Mouse (Mus musculus): ENCODE measurements around the gene Kctd3. TPM values are rescaled to one million over a fixed set of nuclear protein-coding genes. Genes with fewer than 3 reads are reported as not detected.

Kctd3 gene
- 87.2 and 91.9 TPM in 2 replicates for polyA plus RNA-seq (2012; rRNA removed)

DNA sequence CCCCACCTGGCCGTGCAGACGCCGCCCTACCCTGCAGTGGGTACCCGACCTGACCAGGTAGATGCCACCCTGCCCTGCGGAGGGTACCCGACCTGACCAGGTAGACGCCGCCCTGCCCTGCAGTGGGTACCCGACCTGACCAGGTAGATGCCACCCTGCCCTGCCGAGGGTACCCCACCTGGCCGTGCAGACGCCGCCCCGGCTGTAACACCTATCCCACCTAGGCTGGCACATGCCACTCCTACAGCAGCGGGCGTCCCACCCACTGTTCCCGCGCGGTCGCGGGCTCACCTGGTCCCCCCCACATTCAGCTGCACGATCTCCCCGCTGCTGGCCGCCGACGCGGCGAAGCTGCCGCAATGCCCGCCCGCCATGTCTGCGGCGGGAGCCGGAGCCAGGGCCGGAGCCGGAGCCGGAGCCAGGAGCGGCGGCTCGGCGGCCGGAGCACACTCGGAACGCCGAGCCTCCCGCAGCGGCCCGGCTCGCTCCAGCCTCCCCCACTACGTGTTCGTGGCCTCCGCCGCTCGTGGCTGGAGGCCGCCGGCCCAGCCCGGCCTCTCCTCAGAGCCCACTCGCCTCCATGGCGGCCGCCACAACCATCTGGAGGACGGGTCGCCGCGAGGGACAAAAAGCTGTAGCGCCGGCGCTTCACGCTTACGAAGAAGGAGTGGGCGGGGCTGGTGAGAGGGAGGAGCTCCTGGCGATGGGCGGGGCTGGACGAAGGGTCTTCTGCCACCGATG lies at the start of gene Kctd3:
TSS of gene Kctd3 (minus strand) at position 603 of the 741 bp plus-strand sequence.
- Histone ChIP-seq H3K27ac (ENCODE audit: insufficient read depth, low read length) (peak within 1 kb of the TSS; percentile 68), H3K4me3 (ENCODE audit: insufficient read depth, low read length) (peak within 1 kb of the TSS; percentile 87), H3K4me1 (ENCODE audit: control insufficient read depth, insufficient read depth, low read length) (peaks cover 11% of the 10 kb centered on the region)
- TF ChIP-seq CTCF (IDR thresholded peaks at IDR 0.05; ENCODE audit: extremely low read depth, insufficient read depth, low read length) (no peak), POLR2A (IDR thresholded peaks at IDR 0.05; ENCODE audit: extremely low read depth, insufficient read depth, low read length) (peak; percentile 57; the same call in 1 of the 2 replicates)

DNA sequence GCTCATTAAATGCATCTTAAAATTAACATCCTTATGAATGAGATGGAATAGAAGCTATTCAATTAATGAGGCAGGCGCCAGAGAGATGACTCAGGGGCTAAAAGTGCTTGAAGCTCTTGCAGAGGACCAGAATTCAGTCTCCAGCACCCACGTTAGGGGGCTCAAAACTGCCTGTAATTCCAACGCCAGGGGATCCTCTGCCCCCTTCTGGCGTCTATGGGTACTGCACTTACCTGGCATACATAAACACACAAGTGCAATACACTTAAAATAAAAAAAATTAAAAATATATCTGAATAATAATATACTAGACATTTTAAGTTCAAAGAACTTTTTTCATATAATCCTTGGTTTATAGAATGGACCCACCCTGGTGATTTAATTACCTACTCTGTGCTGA lies 49.8 kb upstream of the Kctd3 start:
- Histone ChIP-seq H3K4me1 (ENCODE audit: control insufficient read depth, insufficient read depth, low read length) (peaks cover 5% of the 10 kb centered on the region), H3K4me3 (ENCODE audit: insufficient read depth, low read length) (no peak overlapping the region), H3K27ac (ENCODE audit: insufficient read depth, low read length) (no peak overlapping the region)
- TF ChIP-seq CTCF (IDR thresholded peaks at IDR 0.05; ENCODE audit: extremely low read depth, insufficient read depth, low read length) (no peak), POLR2A (IDR thresholded peaks at IDR 0.05; ENCODE audit: extremely low read depth, insufficient read depth, low read length) (no peak)

DNA sequence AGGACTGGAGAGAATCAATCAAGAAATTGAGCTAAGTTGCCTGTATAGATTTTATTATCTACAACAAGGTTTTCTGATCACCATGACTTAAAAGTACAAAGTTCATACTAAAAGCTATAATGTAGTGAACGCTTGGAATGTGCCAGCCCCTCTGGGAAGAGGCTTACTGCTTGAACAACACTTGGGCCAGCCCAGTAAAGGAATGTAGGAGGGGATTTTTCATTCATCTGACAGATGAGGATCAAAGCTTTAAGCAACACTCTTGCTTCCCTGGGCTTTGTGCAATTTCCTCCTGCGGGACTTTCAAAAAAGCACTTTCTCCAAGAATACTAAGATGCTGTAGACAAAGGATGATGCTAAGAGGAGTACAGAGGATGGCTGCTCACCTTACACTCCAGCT lies 48.3 kb upstream of the Kctd3 start:
- Histone ChIP-seq H3K4me1 (ENCODE audit: control insufficient read depth, insufficient read depth, low read length) (peaks cover 5% of the 10 kb centered on the region), H3K27ac (ENCODE audit: insufficient read depth, low read length) (no peak overlapping the region), H3K4me3 (ENCODE audit: insufficient read depth, low read length) (no peak overlapping the region)
- TF ChIP-seq POLR2A (IDR thresholded peaks at IDR 0.05; ENCODE audit: extremely low read depth, insufficient read depth, low read length) (no peak), CTCF (IDR thresholded peaks at IDR 0.05; ENCODE audit: extremely low read depth, insufficient read depth, low read length) (no peak)

DNA sequence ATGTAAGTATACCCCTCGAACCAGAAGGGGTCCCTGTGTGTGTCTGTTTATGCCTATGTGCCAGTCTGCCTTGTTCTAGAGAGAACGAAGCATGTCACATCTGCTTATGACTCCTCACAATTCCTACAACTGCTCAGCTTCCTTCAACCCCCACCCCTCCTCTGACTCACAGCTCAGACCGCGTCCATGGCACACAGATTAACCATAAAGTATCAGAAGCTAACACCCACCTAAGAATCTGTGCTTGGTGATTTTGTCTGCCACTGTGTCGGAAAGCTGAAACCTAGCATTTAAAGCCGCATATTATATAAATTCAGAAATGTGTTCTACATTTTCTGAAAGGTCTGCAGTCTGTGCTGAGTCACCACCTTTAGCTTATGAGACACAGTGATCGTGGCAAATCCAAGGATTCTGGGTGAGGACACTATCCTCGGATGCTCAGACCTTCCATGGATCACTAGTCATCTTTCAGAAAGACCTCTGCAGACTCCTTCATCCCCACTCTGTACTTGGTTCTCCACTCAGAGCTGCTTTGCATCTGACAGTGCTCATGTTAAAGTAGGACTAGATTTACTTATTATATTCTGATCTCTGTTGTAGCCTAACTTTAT lies 47.4 kb upstream of the Kctd3 start:
- no peak overlapping the region for H3K4me3 ChIP-seq (ENCODE audit: insufficient read depth, low read length)

DNA sequence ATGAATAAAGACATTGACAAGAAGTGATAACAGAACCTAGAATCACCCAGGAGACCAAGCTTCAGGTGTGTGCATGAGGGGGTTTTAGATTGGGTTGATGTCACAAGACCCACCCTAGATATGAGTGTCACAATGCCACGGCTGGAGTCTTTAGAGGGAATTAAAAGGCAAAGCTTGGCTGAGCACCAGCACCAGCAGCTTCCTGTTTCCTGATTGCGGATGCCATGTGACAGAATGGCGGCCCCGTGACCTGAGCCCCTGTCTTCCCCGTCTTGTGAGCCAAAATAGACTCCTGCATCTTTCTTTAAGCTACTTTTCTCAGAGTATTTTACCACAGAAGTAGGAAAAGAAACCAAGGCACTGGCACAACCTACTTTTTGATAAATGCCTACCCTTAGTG lies 46.5 kb upstream of the Kctd3 start:
- H3K27ac ChIP-seq (ENCODE audit: insufficient read depth, low read length), result no peak overlapping the region
- H3K4me3 ChIP-seq (ENCODE audit: insufficient read depth, low read length), result no peak overlapping the region
- peaks cover 5% of the 10 kb centered on the region for H3K4me1 ChIP-seq (ENCODE audit: control insufficient read depth, insufficient read depth, low read length)
- no peak for TF ChIP-seq CTCF (IDR thresholded peaks at IDR 0.05; ENCODE audit: extremely low read depth, insufficient read depth, low read length)
- TF ChIP-seq POLR2A (IDR thresholded peaks at IDR 0.05; ENCODE audit: extremely low read depth, insufficient read depth, low read length), result no peak

More for the DNA sequence above, 47.4 kb upstream of the Kctd3 start:
- no peak for TF ChIP-seq CTCF (IDR thresholded peaks at IDR 0.05; ENCODE audit: extremely low read depth, insufficient read depth, low read length)
- no peak for TF ChIP-seq POLR2A (IDR thresholded peaks at IDR 0.05; ENCODE audit: extremely low read depth, insufficient read depth, low read length)
- no peak overlapping the region for H3K27ac ChIP-seq (ENCODE audit: insufficient read depth, low read length)
- peaks cover 5% of the 10 kb centered on the region for H3K4me1 ChIP-seq (ENCODE audit: control insufficient read depth, insufficient read depth, low read length)

DNA sequence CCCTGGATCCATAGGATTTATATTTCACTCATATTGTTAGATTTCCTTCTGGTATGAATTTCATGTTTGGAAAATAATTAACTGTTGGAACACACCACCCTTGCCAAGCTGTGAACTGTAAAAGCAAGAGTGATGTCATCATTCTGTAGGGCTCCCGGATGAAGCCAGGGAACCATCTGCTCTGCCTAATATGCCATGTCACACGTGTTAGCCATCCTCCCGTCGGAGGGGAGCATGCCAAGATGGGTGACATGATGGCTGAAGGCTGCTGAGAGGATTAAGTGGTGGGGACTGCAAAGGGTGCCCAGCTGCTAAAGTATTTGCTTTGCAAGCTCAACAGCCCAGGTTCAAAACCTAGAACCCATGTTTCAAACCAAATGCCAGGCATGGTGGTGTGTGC lies 44.5 kb upstream of the Kctd3 start:
- Histone ChIP-seq H3K27ac (ENCODE audit: insufficient read depth, low read length) (no peak overlapping the region), H3K4me1 (ENCODE audit: control insufficient read depth, insufficient read depth, low read length) (peaks cover 5% of the 10 kb centered on the region), H3K4me3 (ENCODE audit: insufficient read depth, low read length) (no peak overlapping the region)
- no peak for TF ChIP-seq POLR2A (IDR thresholded peaks at IDR 0.05; ENCODE audit: extremely low read depth, insufficient read depth, low read length)
- TF ChIP-seq CTCF (IDR thresholded peaks at IDR 0.05; ENCODE audit: extremely low read depth, insufficient read depth, low read length), result no peak

DNA sequence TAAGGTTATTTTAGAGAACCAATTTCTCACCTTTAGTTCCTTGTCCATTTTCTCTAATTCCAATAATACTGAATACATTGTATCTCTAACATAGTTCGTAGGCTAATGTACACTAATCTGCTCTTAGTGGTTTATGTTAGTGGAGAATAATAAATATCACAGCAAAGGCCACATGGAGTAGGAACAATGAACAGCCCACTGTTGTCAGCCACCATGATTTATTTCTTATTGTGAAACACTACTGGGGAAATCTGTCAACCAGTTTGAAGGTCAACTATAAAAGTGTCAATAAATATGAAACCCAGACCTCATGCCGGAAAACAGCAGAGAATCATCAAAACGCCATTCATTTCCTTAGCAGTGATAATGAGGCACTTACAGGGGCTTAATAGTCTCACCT lies 42.5 kb upstream of the Kctd3 start:
- Histone ChIP-seq H3K4me1 (ENCODE audit: control insufficient read depth, insufficient read depth, low read length) (peaks cover 4% of the 10 kb centered on the region), H3K27ac (ENCODE audit: insufficient read depth, low read length) (no peak overlapping the region), H3K4me3 (ENCODE audit: insufficient read depth, low read length) (no peak overlapping the region)
- TF ChIP-seq CTCF (IDR thresholded peaks at IDR 0.05; ENCODE audit: extremely low read depth, insufficient read depth, low read length), result no peak

DNA sequence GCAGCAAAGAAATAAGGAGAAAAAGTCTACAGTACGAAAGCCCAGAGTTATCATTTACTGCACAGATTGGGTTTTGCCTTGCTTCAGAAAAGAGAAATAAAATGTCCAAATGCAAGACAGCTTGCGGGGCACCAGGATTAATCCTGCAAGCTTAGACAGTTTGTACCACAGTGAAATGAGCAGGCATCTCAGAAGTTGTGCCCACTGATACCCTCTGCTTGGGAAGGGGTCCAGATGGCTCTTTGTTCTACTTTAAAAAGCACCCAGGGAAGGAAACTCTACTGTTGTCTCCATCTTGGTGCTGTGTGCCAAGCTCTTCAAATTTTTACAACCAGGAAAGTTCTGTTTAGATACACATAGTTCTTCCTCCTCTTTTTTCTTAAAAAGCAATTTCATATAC lies 40.7 kb upstream of the Kctd3 start:
- no peak overlapping the region for H3K27ac ChIP-seq (ENCODE audit: insufficient read depth, low read length)
- H3K4me1 ChIP-seq (ENCODE audit: control insufficient read depth, insufficient read depth, low read length), result no peaks in the 10 kb centered on the region
- no peak for TF ChIP-seq POLR2A (IDR thresholded peaks at IDR 0.05; ENCODE audit: extremely low read depth, insufficient read depth, low read length)
- TF ChIP-seq CTCF (IDR thresholded peaks at IDR 0.05; ENCODE audit: extremely low read depth, insufficient read depth, low read length), result no peak
- H3K4me3 ChIP-seq (ENCODE audit: insufficient read depth, low read length), result no peak overlapping the region

DNA sequence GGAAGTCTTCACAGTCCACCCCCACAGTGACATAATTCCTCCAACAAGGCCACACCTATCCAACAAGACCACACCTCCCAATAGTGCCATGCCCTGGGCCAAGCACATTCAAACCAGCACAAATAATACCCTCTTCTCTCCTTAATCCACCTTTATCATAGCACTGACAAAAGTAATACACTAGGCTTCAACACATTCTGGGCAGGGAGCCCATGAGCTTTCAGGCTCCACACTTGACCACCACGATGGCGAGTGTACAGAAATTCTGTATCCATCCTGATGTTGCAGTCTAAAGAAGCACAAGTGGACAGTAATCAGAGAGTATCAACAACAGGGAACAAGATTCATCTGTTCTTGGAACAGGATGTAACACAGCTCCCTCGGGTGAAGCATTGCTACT lies 40.3 kb upstream of the Kctd3 start:
- Histone ChIP-seq H3K4me3 (ENCODE audit: insufficient read depth, low read length) (no peak overlapping the region), H3K4me1 (ENCODE audit: control insufficient read depth, insufficient read depth, low read length) (no peaks in the 10 kb centered on the region), H3K27ac (ENCODE audit: insufficient read depth, low read length) (0 out of 2 replicates have a peak overlapping the region, but pooled peaks have one; percentile 21)
- no peak for TF ChIP-seq POLR2A (IDR thresholded peaks at IDR 0.05; ENCODE audit: extremely low read depth, insufficient read depth, low read length)
- no peak for TF ChIP-seq CTCF (IDR thresholded peaks at IDR 0.05; ENCODE audit: extremely low read depth, insufficient read depth, low read length)

DNA sequence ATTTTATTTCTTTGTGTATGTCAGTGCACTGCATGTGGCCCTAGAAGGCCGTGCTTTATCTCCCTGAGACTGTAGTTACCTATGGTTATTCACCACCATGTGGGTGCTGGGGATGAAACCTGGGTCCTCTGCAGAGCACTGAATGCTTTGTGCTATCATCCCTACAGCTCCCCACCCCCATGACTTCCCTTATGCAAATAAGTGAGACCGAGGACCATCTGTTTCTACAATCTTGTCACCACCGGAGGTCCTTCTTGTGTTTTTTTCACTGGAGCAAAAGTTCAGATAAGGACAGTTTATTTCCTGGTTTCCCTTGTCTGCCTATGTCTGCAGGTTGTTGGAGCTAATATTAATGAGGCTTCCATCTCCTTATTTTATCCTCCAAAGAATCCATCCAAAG lies 39.2 kb upstream of the Kctd3 start:
- no peak overlapping the region for H3K27ac ChIP-seq (ENCODE audit: insufficient read depth, low read length)
- no peaks in the 10 kb centered on the region for H3K4me1 ChIP-seq (ENCODE audit: control insufficient read depth, insufficient read depth, low read length)
- no peak overlapping the region for H3K4me3 ChIP-seq (ENCODE audit: insufficient read depth, low read length)
- TF ChIP-seq POLR2A (IDR thresholded peaks at IDR 0.05; ENCODE audit: extremely low read depth, insufficient read depth, low read length) (no peak), CTCF (IDR thresholded peaks at IDR 0.05; ENCODE audit: extremely low read depth, insufficient read depth, low read length) (no peak)
